Mouse (Mus musculus) megakaryocyte, embryonic 14.5 days (primary cell): ENCODE results near the gene Ptpn6. TPM values are rescaled to one million over a fixed set of nuclear protein-coding genes. Genes with fewer than 3 reads are reported as not detected.

Source experiments
- H3K27me3 ChIP-seq: replicated peaks from 2 replicates; pipeline ENCODE3; 2012; ENCODE audit warnings: inconsistent platforms
- H3K36me3 ChIP-seq: replicated peaks from 2 replicates; pipeline ENCODE3; 2012; ENCODE audit warnings: low read length, inconsistent platforms, mixed read lengths
- H3K4me1 ChIP-seq: 2 replicates; pipeline ENCODE4 v1.6.1; 2012; ENCODE audit warnings: inconsistent platforms
- H3K4me3 ChIP-seq: replicated peaks from 2 replicates; pipeline ENCODE3; 2012; ENCODE audit warnings: moderate library complexity, mild to moderate bottlenecking, inconsistent platforms
- H3K9me3 ChIP-seq: 2 replicates; pipeline ENCODE4 v1.6.1; 2012; ENCODE audit warnings: inconsistent platforms
- FLI1 ChIP-seq: IDR thresholded peaks from 2 replicates; pipeline ENCODE4 v1.6.1; 2012; ENCODE audit warnings: low read length, inconsistent platforms, mixed read lengths
- GATA1 ChIP-seq: IDR thresholded peaks from 3 replicates; pipeline ENCODE4 v1.6.1; 2012; ENCODE audit warnings: mixed read lengths, low read length, inconsistent platforms, borderline replicate concordance
- polyA plus RNA-seq: library from polyadenylated mRNA; stranded (reverse); fragments of >175 nt; gene quantifications from 2 replicates; pipeline ENCODE4 v1.2.3, GENCODE M21; 2012; ENCODE audit warnings: low replicate concordance; ENCODE audit not compliant: insufficient read depth

Ptpn6 gene
- polyA plus RNA-seq, 1 experiment: 20.1 TPM

DNA sequence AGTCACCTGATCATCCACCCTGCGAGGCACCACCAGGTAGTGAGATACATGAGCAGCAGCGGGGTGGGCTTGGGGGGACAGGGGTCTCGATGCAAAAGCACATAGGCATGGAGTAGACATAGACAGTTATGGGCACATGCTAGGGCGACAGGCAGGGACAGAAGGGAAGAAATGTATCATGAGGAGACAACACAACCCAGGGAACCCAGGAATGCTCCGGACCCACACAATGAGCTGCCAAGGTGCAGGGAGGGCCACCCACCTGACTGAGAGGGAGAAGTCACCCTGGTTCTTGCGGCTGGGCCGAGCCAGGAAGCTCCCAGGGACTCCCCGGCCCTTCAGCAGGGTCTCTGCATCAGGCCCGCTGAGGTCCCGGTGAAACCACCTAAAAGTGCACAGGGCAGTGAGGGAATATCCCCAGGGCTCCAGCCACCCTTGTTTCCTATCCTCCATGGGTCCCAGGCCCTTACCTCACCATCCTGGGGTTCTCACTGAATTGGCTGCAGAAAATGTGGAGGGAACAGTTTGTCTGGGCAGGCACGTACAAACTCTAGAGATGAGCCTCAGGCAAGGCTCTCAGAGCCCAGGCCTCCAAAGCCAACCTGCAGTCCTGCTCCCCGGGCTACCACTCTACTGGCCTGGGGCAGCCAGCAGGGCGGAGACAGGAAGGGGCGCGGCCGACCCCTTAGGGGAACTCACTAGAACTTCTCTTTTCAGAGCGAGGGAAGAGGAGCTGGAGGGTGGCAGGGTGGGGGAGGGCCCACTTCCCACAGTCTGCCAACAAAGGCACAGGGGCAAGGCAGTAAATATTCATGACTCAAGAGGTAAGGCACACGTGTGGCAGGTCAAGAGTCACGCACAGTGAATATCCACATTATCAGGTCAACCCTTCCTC lies 5.8 kb downstream of the Ptpn6 start:
- no peak for TF ChIP-seq GATA1
- TF ChIP-seq FLI1: no peak
- Histone ChIP-seq H3K36me3 (peaks cover 35% of the 10 kb centered on the region), H3K4me3 (peak overlapping the region; percentile 90), H3K9me3 (no peaks in the 10 kb centered on the region), H3K4me1 (peaks cover 81% of the 10 kb centered on the region), H3K27me3 (no peaks in the 10 kb centered on the region)

DNA sequence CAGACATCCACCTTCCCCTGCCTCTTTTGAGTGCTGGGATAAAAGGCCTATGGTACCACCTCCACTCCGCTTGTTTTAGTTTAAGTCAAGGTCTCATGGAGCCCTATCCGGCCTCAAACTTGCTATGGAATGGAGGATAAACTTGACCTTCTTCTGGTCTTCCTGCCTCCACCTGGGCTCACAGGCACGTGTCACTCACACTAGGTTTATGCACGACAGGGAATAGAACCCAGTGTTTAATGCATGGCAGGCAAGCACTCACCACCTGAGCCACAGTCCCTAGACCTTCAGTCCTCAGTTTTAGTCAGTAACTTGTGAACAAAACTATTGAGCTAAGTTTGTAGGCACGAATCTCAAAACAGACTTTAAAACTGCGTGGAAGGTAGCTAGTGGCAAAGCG lies 7.5 kb downstream of the Ptpn6 start:
- Histone ChIP-seq H3K27me3 (no peaks in the 10 kb centered on the region), H3K36me3 (peaks cover 47% of the 10 kb centered on the region), H3K4me1 (peaks cover 77% of the 10 kb centered on the region), H3K4me3 (peak overlapping the region; percentile 90), H3K9me3 (no peaks in the 10 kb centered on the region)
- TF ChIP-seq FLI1 (no peak), GATA1 (no peak)

DNA sequence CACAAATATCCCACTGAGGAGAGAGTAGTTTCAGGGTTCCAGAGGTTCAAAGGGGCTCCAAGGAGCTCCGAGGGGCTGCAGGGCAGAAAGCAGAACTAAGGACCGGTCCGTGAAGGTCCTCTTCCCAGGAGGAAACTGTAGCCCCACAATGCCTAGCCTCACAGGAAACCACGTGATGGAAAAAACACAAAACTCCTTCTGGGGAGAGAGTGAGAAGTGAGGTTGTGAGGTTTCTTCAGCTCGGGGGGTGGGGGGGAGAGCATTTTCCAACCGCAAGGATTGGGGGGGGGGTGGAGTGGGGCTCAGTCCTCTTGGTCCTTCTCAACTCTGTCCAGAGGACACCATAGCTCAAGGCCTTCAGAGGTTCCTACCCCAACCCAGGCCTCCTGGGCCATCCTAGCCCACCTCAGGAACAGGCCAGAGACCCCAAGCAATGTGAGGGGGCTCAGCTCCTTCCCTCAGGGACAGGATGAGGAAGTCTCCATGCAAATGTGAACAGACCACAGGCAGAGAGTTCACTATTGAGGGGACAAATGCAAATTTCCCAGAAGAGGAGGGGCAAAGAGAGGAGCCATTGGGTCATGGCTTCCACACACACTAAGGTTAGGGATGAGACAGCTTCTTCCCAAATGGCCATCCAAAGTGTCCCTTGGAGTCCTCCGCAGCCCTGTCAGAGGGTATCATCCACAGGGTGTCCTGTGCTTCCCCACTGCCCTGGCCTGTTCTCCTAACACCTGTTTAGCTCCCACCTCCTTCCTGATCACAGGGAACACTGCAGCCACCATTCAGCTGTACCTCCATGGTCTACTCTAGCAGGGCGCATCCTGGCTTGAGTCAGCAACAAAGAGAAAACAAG lies 8.4 kb downstream of the Ptpn6 start:
- H3K9me3 ChIP-seq: no peaks in the 10 kb centered on the region
- H3K36me3 ChIP-seq: peaks cover 56% of the 10 kb centered on the region
- peak overlapping the region; percentile 86 for H3K4me3 ChIP-seq
- no peaks in the 10 kb centered on the region for H3K27me3 ChIP-seq
- TF ChIP-seq GATA1 (no peak), FLI1 (no peak)
- peaks cover 87% of the 10 kb centered on the region for H3K4me1 ChIP-seq

- Histone ChIP-seq H3K4me1 (peaks cover 90% of the 10 kb centered on the region), H3K4me3 (no peak overlapping the region), H3K27me3 (no peaks in the 10 kb centered on the region), H3K9me3 (no peaks in the 10 kb centered on the region), H3K36me3 (peaks cover 70% of the 10 kb centered on the region)
- no peak for TF ChIP-seq GATA1
Observed at GRCm38 (mm10) chr6:124728621-124729020, 9.9 kb downstream of the Ptpn6 start.

DNA sequence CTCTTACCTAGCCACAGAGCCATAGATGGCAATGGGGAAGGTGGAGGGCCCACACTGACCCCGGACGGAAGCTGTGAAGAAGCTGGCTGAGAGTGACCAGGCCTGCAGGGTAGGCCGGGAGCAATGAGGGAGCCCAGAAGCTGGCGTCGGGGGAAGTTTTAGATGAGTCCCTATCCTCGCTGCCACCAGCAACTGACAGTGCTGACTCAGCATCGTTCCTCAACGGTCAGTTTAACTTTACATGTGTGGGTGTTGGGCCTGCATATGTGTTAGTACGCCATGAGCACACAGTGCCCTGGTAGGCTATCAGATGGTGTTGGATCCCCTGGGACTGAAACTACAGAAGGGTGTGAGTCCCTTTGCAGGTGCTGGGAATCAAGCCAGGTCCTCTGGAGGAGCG lies 14.0 kb downstream of the Ptpn6 start:
- peaks cover 86% of the 10 kb centered on the region for H3K36me3 ChIP-seq
- peaks cover 82% of the 10 kb centered on the region for H3K4me1 ChIP-seq
- no peaks in the 10 kb centered on the region for H3K9me3 ChIP-seq
- H3K27me3 ChIP-seq: no peaks in the 10 kb centered on the region
- TF ChIP-seq GATA1 (no peak), FLI1 (no peak)
- H3K4me3 ChIP-seq: peak overlapping the region; percentile 57

GRCm38 (mm10) chr6:124723541-124723940 lies 15.0 kb downstream of the Ptpn6 start:
- H3K36me3 ChIP-seq: peaks cover 84% of the 10 kb centered on the region
- no peaks in the 10 kb centered on the region for H3K9me3 ChIP-seq
- TF ChIP-seq FLI1 (no peak), GATA1 (no peak)
- H3K27me3 ChIP-seq: no peaks in the 10 kb centered on the region
- H3K4me1 ChIP-seq: peaks cover 82% of the 10 kb centered on the region
- H3K4me3 ChIP-seq: no peak overlapping the region

DNA sequence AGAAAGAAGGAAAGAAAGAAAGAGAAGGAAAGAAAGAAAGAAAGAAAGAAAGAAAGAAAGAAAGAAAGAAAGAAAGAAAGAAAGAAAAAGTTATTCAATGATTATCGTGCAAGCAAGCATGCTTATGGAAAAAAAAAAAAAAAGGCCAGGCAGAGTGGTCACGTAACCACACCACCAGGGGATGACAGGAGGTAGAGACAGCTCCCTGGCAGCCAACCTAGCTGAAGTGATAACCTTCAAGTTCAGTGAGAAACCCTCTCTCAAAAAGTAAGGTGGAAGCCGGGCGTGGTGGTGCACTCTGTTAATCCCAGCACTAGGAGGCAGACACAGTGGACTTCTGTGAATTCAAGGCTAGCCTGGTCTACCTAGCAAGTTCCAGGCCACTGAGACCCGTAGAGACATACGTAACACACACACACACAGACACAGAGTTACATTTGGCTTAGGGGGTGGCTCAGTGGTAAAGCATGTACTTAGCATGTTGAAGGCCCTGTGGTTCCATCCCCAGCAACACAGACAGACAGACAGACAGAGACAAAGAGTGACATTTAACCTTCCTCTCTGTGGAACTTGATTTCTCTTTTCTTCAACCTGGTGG lies 15.5 kb downstream of the Ptpn6 start:
- peaks cover 79% of the 10 kb centered on the region for H3K4me1 ChIP-seq
- no peak overlapping the region for H3K4me3 ChIP-seq
- TF ChIP-seq FLI1 (no peak), GATA1 (no peak)
- no peaks in the 10 kb centered on the region for H3K27me3 ChIP-seq
- H3K9me3 ChIP-seq: no peaks in the 10 kb centered on the region
- H3K36me3 ChIP-seq: peaks cover 81% of the 10 kb centered on the region

DNA sequence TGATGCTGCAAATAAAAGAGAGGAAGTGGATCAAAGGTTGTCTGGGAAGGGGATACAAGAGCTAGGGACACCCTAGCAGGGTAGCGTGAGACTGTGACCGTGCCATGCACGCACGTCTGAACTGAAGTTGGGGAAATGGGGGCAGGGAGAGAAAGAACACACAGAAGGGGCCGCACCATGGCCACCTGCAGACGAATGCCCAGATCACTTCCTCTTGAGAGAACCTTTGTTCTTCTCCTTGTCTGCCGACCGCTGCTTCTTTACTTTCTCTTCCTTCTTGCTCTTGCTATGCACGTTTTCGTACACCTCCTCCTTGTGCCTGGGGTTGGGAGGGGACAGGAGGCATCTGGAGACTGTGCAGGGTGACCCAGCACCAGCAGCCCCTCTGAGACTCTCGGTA lies 17.6 kb downstream of the Ptpn6 start:
- H3K36me3 ChIP-seq: peaks cover 84% of the 10 kb centered on the region
- no peak for TF ChIP-seq FLI1
- no peak for TF ChIP-seq GATA1
- no peak overlapping the region for H3K4me3 ChIP-seq
- no peaks in the 10 kb centered on the region for H3K9me3 ChIP-seq
- peaks cover 82% of the 10 kb centered on the region for H3K4me1 ChIP-seq
- H3K27me3 ChIP-seq: no peaks in the 10 kb centered on the region

- Histone ChIP-seq H3K4me3 (no peak overlapping the region), H3K27me3 (no peaks in the 10 kb centered on the region), H3K9me3 (no peaks in the 10 kb centered on the region), H3K36me3 (peaks cover 84% of the 10 kb centered on the region), H3K4me1 (peaks cover 79% of the 10 kb centered on the region)
- TF ChIP-seq GATA1: no peak
- no peak for TF ChIP-seq FLI1
Observed at GRCm38 (mm10) chr6:124719354-124719978, 19.0 kb downstream of the Ptpn6 start.
